Mouse (Mus musculus) neural tube, postnatal 0 days (tissue): ENCODE results near the gene Tectb. TPM values are rescaled to one million over a fixed set of nuclear protein-coding genes. Genes with fewer than 3 reads are reported as not detected.

Experiments used
- microRNA-seq: library from miRNA; unstranded; fragments of <30 nt; microRNA quantifications from one replicate; pipeline ENCODE4, GENCODE M21; 2016
- polyA plus RNA-seq: library from polyadenylated mRNA; unstranded; fragments of >200 nt; fragmentation: Nextera tagmentation; extraction: Ambion mirVana; gene quantifications from 2 replicates; pipeline ENCODE4 v1.2.1, GENCODE M21; 2015

Tectb gene
- polyA plus RNA-seq = 0.10 and 0.15 TPM in 2 replicates

GRCm38 (mm10) chr19:55180433-55180832, at the start of gene Tectb:
TSS of gene Tectb (plus strand) at chr19:55180733.

DNA sequence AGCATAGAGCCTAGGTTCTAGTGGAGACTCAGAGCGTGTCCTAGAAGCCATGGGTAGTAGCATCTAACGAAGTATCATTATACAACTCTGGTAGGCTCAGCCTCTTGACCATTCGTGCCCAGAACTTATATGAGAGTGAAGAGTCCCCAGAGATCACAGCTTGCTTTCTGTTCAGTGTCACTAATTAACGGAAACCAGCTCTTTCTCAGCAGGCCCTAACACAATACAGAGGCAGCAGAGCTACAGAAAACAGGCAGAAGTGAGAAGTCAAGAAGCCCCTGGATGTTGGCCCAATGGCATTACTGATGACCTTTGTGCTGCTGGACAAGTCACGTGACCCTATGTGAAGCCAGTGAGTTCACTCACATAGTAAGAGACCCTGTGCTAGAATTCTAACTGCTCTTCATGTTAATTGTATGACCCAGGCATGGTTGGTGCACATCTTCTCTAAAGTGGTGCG, 60.7 kb downstream of the Tectb start, which contains the start of gene Gucy2g:
Gucy2g (minus strand) TSS at position 51 of the 460 bp plus-strand sequence.

Small RNAs within 50 kb of the gene (microRNA-seq; reads per million reads assigned to microRNA genes)
- gene Mir6715 = not detected

Other genes starting within 250 kb of the Tectb start
- gene Gpam, start 53.5 kb upstream of the Tectb start, polyA plus RNA-seq = 19.1 and 21.8 TPM in 2 replicates
- 0.09 and 0.14 TPM in 2 replicates for gene Gucy2g, start 60.5 kb downstream of the Tectb start, polyA plus RNA-seq
- 18.8 and 22.0 TPM in 2 replicates for gene Acsl5, start 71.2 kb downstream of the Tectb start, polyA plus RNA-seq
- gene Zdhhc6, start 135.3 kb downstream of the Tectb start, polyA plus RNA-seq = 56.9 and 57.4 TPM in 2 replicates
- gene Vti1a, start 135.6 kb downstream of the Tectb start, polyA plus RNA-seq = 26.8 and 27.5 TPM in 2 replicates